Mouse (Mus musculus): ENCODE measurements at regions not wholly inside any gene's neighbourhood (a gene's known extent, or its start where the extent isn't known, plus 50 kb on each side); places are given as distances from the start of the nearest gene placed in this dataset.

DNA sequence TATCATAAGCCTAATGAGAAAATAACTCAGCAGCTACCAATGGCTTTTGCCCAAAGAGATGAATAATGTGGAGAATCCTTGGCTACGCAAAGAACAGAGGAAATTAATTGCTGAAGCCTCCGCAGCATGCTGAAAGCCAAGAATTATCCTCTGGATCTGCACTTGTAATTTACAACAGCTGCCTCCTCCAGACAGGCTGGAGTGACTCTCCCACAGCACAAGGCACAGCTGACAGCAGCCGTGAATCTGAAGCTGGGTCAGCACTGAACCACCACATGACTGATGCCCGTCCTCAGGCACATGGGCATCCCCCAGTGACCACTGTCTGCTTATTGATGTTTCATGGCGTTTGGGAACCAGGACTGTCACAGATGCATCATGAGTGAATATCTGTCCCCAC lies 299.8 kb downstream of the Psat1 start:
- no peak for ATAC-seq

- ATAC-seq: no peak
Observed at GRCm38 (mm10) chr19:15644786-15645185, 302.4 kb downstream of the Psat1 start.

DNA sequence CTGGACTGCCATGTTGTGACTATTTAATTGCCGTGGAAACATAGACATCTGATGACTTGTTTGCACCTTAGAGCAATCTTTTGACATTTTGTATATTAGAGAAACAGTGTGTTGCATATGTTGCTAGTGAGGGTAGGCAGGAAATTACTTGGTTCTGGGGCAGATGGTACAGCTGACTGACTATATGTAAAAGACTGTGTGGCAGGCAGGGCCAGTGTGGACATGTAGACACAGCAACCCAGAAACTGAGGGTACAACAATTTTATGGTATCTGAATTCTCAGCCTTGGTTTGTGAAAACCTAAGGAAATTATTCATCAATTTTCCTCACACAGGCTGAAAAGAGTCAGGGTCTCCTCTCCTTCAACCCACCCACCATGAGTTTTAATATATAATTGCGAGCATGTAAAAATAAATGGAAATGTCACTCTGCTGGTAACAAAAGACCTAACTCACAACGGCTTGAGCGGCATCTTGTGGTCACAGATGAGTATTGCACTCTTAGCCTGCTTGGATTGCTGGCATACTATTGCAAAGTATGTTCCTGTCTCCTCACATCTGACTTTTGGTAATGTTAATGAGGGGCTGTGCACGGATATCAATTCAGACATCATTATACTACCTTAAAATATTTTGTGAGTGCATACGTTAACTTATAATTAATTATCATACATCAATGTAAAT lies 329.8 kb downstream of the Psat1 start:
- no peak for ATAC-seq

DNA sequence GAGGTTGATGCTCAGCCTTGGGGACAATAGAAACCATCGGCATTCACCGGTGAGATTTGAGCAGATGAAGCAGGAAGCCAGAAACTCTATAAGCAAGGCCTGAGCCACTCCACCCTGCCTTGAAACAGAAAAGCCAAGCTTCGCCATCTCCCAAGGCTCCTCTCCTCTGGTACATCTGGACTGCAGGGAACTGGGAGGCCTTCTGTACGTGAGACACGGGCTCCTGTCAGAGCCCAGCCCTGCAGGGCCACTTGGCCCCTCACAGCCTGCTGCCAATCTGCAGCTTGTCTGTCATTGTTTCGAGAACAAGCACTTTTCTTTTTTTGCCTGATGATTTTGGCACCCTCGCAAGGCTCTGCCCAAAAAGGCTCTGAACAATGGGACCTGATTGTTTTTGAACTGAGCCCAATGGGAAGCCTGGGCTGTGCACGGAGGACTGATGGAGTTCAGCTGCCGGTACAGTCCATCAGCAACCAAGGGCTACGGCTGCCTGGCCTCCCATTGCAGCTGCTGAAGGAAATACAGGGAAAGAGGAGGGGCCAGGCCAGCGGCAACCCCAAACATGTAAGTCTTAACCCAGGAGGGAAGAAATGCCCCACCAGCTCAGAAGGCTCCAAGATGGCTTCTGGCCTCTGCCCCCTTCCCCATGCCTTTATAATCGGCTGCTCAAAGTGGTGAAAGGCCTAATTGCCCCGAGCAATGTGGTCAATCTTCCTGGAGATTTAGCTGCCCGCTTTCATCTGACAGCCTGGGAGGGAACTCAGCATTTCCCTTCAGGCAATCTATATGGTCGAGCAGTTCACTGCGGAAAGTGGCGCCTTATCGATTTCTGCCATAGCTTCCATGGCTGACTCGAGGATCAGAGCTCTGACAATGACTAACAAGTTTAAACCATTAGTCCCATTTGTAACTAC lies 332.2 kb downstream of the Psat1 start:
- no peak for ATAC-seq

- ATAC-seq: no peak
Observed at GRCm38 (mm10) chr19:15611137-15611758, 335.9 kb downstream of the Psat1 start.

- no peak for ATAC-seq
Observed at GRCm38 (mm10) chr19:15606440-15606839, 340.7 kb downstream of the Psat1 start.

DNA sequence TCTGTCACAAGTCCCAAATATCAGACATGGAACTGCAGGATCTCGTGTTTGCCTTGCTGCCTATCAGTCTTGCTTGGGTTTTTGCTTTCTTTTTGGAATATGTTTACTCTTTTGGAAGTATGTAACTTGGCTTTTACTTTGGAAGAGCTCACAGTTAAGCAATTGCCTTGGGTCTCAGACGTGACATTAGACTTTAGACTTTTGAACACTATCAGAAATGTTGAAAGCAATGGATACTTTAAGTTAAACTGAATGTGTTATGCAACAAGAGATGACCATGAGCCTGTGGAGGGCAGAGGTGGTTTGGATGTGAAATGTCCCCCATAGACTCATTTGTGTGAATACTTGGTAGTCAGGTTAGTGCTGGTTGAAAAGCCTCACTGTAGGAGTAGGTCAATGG lies 354.3 kb downstream of the Psat1 start:
- no peak for ATAC-seq

- no peak for ATAC-seq
Observed at GRCm38 (mm10) chr19:15583782-15584693, 363.1 kb downstream of the Psat1 start.

DNA sequence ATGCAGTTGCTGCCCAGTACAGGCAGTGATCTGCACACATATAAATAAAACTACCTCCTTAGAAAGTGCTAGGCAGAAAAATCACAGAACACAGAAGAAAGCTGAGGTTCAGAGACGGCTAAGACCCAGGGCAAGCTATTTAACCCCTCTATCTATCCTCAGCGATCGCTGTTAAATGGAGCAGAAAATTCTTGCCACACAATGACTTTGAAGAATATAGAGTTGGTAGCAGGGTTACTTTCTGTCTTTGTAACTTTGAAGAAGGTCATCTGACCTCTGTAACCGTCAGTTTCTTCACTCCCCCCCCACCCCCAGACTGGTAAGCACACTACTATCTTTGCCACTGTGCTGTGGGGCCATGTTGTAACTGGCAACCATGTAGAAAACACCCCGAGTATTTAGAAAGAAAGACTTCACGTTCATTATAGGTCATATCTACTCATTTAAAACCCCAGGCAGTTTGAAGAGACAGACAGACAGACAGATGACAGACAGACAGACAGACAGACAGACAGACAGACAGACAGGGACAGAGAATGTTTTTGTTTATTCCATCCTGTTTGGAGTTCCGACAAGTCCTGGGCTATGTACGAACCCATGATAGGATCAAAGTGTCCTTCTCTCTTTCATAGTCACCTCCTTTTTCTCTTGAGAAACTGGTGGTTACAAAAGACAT lies 363.9 kb downstream of the Psat1 start:
- ATAC-seq: no peak

GRCm38 (mm10) chr19:15571204-15571603 lies 375.9 kb downstream of the Psat1 start:
- no peak for ATAC-seq

DNA sequence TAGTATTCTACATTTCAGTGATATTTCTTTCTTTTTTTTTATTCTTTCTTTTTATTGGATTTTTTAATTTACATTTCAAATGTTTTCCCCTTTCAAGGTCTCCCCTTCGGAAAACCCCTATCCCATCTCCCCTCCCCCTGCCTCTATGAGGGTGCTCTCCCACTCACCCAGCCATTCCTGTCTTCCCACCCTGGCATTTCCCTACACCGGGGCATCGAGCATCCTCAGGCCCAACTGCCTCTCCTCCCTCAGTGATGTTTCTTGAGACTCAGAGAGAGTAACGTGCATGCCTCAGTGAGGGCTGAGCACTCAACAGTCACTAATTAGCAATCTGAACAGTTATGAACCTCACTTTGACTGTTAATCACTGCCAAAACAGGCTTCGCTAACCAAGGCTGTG lies 385.6 kb downstream of the Psat1 start:
- no peak for ATAC-seq

DNA sequence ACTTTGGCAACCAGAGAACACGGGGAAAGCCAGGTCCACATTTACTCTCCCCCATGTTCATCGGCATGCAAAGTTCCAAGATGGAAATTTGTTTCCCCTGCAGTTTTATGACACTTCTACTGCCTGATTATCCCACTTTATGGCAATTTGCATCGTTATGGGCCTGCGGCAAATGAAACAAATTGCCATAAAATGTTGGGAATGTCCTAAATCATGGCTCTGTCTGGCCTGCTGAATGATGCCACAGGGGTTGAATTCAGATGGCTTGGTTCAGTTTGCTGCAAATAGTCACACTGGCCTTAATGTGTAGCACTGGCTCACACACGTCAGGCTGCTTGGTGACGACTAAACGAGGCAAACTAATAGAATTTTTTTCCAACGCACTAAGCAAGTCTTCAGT lies 393.2 kb downstream of the Psat1 start:
- no peak for ATAC-seq

- no peak for ATAC-seq
Observed at GRCm38 (mm10) chr19:15517853-15518252, 429.3 kb downstream of the Psat1 start.

- no peak for ATAC-seq
Observed at GRCm38 (mm10) chr19:15516566-15517305, 430.4 kb downstream of the Psat1 start.

DNA sequence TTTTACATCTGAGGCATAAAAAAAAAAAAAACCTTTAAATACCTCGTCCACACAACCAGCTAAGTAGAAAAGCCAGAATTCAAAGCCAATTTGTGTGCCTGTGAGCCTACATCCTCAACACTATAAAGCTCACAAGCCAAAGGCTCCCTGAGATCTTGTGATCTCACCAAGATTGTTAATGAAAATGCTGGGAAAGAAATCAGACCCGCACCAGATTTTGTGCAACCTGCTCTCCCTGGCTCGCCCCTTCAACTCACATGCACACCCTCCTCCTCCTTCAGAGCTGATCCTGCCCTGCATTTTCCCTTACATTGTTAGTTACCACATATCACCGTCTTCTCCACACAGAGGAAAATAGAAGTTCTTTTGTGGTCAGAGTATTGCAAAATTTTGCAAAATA lies 433.9 kb downstream of the Psat1 start:
- no peak for ATAC-seq

GRCm38 (mm10) chr19:15510395-15510794 lies 436.7 kb downstream of the Psat1 start:
- no peak for ATAC-seq

DNA sequence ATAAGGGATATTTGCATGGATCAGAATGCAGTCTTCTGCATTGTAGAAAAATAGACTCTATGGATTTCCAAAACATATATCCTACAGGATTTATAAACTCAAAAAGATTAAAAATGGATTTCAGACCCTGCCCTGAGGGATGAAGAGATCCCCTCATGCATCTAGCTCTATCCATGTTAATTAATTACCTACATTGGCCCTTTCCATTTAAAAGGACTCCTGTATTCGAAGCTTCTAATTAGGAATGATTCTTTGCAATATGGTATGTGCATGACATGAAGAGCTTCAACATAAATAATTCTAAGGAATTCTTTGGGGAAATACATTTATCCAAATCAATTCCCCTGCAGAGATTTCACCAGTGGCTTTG lies 444.2 kb downstream of the Psat1 start:
- no peak for ATAC-seq

- ATAC-seq: no peak
Observed at GRCm38 (mm10) chr19:15502315-15502984, 444.7 kb downstream of the Psat1 start.

DNA sequence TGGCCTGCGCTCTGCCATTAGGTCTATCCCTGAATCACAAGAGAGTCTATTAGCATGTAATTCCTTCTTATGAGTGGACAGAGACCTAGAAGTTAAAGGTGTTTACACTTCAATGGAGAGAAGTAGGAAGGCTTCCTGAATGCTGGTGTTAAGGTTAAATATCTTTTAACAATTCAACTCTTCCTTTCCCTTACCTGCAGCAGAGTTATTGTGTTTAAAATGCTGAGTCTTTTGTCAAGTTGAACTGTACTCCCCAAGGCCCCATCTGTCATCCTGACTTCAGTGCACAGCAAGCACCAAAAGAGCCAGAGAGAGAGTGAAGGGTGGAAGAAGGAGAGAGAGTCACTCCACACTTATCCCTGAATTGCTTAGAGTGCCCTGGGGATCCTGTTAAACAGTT lies 451.6 kb downstream of the Psat1 start:
- ATAC-seq: no peak

DNA sequence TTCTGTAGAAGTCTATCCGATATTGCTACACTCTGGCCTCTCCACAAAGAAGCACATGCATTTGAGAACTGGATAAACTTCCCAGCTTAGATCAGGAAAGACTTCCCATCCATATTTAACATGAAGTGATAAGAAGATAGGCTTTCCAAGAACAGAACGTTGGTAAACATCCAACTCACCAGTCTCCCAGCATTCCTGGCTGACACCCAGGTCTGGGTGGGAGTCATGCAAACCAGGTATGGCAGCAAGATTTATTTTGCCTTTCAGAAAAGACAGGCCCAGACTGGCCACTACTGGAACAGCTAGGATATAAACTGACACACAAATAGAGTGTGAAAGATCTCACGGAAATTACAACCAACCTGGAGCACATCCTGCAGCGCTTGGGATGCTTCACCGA lies 459.6 kb downstream of the Psat1 start:
- ATAC-seq: no peak

DNA sequence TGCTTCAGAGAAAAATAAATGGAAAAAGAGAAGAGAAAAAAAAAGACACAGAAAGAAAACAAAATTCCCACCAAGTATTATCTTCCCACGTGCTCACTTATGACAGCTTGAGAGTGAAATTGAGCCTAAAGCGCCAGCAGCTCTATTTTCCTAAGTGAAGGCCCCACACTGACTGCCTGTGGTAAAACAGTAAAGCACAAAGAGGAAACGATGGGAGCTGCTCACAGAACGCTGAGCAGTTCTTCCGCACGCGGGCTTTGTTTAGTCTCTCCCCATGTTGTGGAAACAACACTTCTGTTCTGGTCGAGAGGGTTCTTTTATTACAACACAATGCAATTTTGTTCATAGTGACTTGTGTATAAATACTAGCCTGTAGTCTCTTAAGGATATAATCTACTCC lies 465.5 kb downstream of the Psat1 start:
- no peak for ATAC-seq

Measured in CD4-positive, CD25-positive, alpha-beta regulatory T cell, adult 4 months (primary cell).